ENCODE assay signal across 34 mouse cellular contexts in the genomic region with DNA sequence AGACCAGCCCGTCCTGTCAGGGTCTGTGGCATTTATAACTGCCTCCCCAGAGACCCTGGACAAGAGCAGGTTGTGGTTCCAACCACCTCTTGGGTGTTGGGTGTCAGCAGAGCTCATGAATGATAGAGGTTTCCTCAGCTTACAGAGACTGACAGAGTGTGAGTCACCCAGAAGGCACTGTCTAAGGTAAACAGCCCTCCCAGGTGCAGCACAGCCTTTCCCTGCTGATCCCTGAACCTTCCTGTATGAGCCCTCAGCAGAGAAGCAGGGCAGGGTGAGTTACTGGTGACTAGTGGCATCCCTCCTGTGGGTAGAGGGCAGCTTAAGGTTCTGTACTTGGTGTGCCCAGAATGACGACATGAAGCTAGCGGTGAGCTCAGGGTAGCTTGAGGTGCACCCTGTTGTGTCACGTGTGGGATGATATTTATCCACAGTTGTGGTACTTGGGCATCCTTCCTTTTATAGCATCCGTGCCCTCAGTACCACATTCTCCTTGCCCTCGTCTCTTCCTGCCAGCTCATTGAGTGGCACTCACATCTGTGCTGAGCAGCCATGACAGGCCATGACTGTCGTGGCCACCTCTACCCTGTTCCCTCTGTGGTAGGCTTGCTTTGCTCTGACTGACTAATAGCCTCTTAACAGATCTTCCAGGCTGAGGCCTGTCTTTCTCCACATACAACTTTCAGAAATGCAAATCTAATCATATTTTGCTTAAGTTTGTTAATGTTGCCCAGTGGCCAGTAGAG. TPM values are rescaled to one million over a fixed set of nuclear protein-coding genes. Genes with fewer than 3 reads are reported as not detected.
DNase-seq lines count a peak whose midpoint lies in the region; ATAC-seq and TF ChIP-seq lines count a peak whose summit lies in the region.
"Had no signal": no experiment of that assay in that cellular context is flagged by ENCODE, and none has a peak within 500 bp of the region (broad histone marks: within the 10 kb centered on the region; RNA-seq: fewer than 3 reads in every experiment).

No protein-coding gene starts in this region.

- ATAC-seq in kidney, embryonic 15.5 days (replicated peaks; ENCODE audit: low FRiP score) = 0 out of 2 replicates have a peak, but pooled peaks have one; percentile 20
- ATAC-seq in kidney, embryonic 16.5 days (ENCODE audit: low FRiP score, low TSS enrichment) = no peak
- peak; percentile 61 for ATAC-seq in intestine, embryonic 15.5 days
- ATAC-seq in neutrophil, adult 5-6 weeks (ENCODE audit: extremely low read depth, insufficient number of reproducible peaks, low FRiP score, poor library complexity, severe bottlenecking) = peak; percentile 22; the same call in 1 of the 2 replicates
- ATAC-seq: forebrain, embryonic 14.5 days; midbrain, embryonic 16.5 days; Patski had no signal

- no peak overlapping the region for H3K4me2 ChIP-seq in kidney, embryonic 15.5 days
- H3K4me2 ChIP-seq in kidney, embryonic 16.5 days (replicated peaks; ENCODE audit: low read depth, low read length) = no peak overlapping the region
- no peak overlapping the region for H3K4me2 ChIP-seq in intestine, embryonic 15.5 days (replicated peaks)
- H3K4me2 ChIP-seq: embryonic facial prominence, embryonic 15.5 days; heart, embryonic 13.5 days; hindbrain, embryonic 12.5 days; lung, embryonic 15.5 days had no signal

- H3K9ac ChIP-seq in kidney, embryonic 15.5 days = no peak overlapping the region
- no peak overlapping the region for H3K9ac ChIP-seq in kidney, embryonic 16.5 days (replicated peaks; ENCODE audit: low read length)
- no peak overlapping the region for H3K9ac ChIP-seq in intestine, embryonic 15.5 days
- H3K9ac ChIP-seq: embryonic facial prominence, embryonic 15.5 days; heart, embryonic 13.5 days; hindbrain, embryonic 12.5 days; lung, embryonic 15.5 days had no signal

- H3K4me1 ChIP-seq in kidney, embryonic 15.5 days = peaks cover 39% of the 10 kb centered on the region
- peaks cover 31% of the 10 kb centered on the region for H3K4me1 ChIP-seq in kidney, embryonic 16.5 days (ENCODE audit: insufficient read depth, low read length)
- H3K4me1 ChIP-seq in intestine, embryonic 15.5 days (replicated peaks) = peaks cover 19% of the 10 kb centered on the region

- 78% methylated on average over 7 of the region's 7 CpGs for WGBS in kidney, embryonic 15.5 days
- WGBS in kidney, embryonic 16.5 days = 87% methylated on average over 7 of the region's 7 CpGs
- WGBS in intestine, embryonic 15.5 days = 88% methylated on average over 7 of the region's 7 CpGs

- H3K36me3 ChIP-seq in kidney, embryonic 15.5 days = peaks cover 14% of the 10 kb centered on the region
- peaks cover 5% of the 10 kb centered on the region; the same call in 1 of the 2 replicates for H3K36me3 ChIP-seq in kidney, embryonic 16.5 days (ENCODE audit: insufficient read depth, low read length)
- H3K36me3 ChIP-seq in C2C12 (ENCODE audit: control insufficient read depth, insufficient read depth) = peaks cover 14% of the 10 kb centered on the region
- no peaks in the 10 kb centered on the region for H3K36me3 ChIP-seq in intestine, embryonic 15.5 days
- H3K36me3 ChIP-seq: lung, embryonic 15.5 days had no signal

- no peak overlapping the region for H3ac ChIP-seq in C2C12 (ENCODE audit: control insufficient read depth, insufficient read length, low read depth)

- H3K79me3 ChIP-seq in C2C12 (ENCODE audit: low read depth) = peaks cover 98% of the 10 kb centered on the region

- no peaks in the 10 kb centered on the region for H3K27me3 ChIP-seq in kidney, embryonic 15.5 days
- no peaks in the 10 kb centered on the region for H3K27me3 ChIP-seq in kidney, embryonic 16.5 days (ENCODE audit: insufficient read depth, low read length)
- H3K27me3 ChIP-seq in C2C12 (ENCODE audit: control insufficient read depth, insufficient read depth, insufficient read length) = no peaks in the 10 kb centered on the region
- no peaks in the 10 kb centered on the region for H3K27me3 ChIP-seq in intestine, embryonic 15.5 days (replicated peaks)
- H3K27me3 ChIP-seq: CH12.LX; embryonic facial prominence, embryonic 15.5 days; heart, embryonic 13.5 days; hindbrain, embryonic 12.5 days; lung, embryonic 15.5 days; Patski had no signal

- H3K4me3 ChIP-seq in kidney, embryonic 15.5 days (replicated peaks) = no peak overlapping the region
- no peak overlapping the region for H3K4me3 ChIP-seq in kidney, embryonic 16.5 days (ENCODE audit: low read length)
- no peak overlapping the region for H3K4me3 ChIP-seq in C2C12 (ENCODE audit: insufficient read depth, poor library complexity, severe bottlenecking)
- no peak overlapping the region for H3K4me3 ChIP-seq in intestine, embryonic 15.5 days (replicated peaks)
- H3K4me3 ChIP-seq: embryonic facial prominence, embryonic 15.5 days; heart, adult 2 months; heart, embryonic 13.5 days; hindbrain, embryonic 12.5 days; limb, embryonic 10.5 days; lung, embryonic 15.5 days; midbrain, embryonic 10.5 days had no signal

- no peak for DNase-seq in adrenal gland, postnatal 36 days
- DNase-seq in adrenal gland, adult 8-10 months = no peak
- DNase-seq in ovary, postnatal 10 days (ENCODE audit: low spot score) = no peak
- DNase-seq: adrenal gland, postnatal 14 days; cerebellum, adult 8-10 months; gastrocnemius, postnatal 14 days; heart, adult 2 months; heart, postnatal 14 days; kidney, adult 9 months; layer of hippocampus, adult 9-11 months; lung, postnatal 4 days; spleen, adult 18-20 months; thymus, postnatal 14 days had no signal

- no peak overlapping the region for H3K27ac ChIP-seq in kidney, embryonic 15.5 days
- H3K27ac ChIP-seq in kidney, embryonic 16.5 days (ENCODE audit: low read length) = no peak overlapping the region
- no peak overlapping the region for H3K27ac ChIP-seq in intestine, embryonic 15.5 days
- H3K27ac ChIP-seq: embryonic facial prominence, embryonic 15.5 days; heart, adult 2 months; heart, embryonic 13.5 days; hindbrain, embryonic 12.5 days; limb, embryonic 10.5 days; lung, embryonic 15.5 days; midbrain, embryonic 10.5 days had no signal

- no peak for TF ChIP-seq CTCF in C2C12 (IDR thresholded peaks at IDR 0.05; ENCODE audit: control insufficient read depth, insufficient read depth, insufficient read length)

- H3K9me3 ChIP-seq in kidney, embryonic 15.5 days (replicated peaks) = no peaks in the 10 kb centered on the region
- H3K9me3 ChIP-seq in kidney, embryonic 16.5 days (ENCODE audit: low read length) = 0 out of 2 replicates have a peak, but pooled peaks cover 6% of the 10 kb centered on the region
- H3K9me3 ChIP-seq in intestine, embryonic 15.5 days = no peaks in the 10 kb centered on the region
- H3K9me3 ChIP-seq: hindbrain, embryonic 12.5 days; limb, embryonic 10.5 days; lung, embryonic 15.5 days; midbrain, embryonic 10.5 days had no signal

- peaks cover 100% of the 10 kb centered on the region for H3K79me2 ChIP-seq in C2C12 (ENCODE audit: control insufficient read depth, insufficient read depth)

TF ChIP-seq in C2C12, 6 proteins besides CTCF, POLR2A, EP300 and RAD21:
- TF ChIP-seq MYOG (IDR thresholded peaks at IDR 0.05; ENCODE audit: control insufficient read depth, extremely low read depth, insufficient read length) (no peak), MAX (IDR thresholded peaks at IDR 0.05) (no peak), MYOD1 (IDR thresholded peaks at IDR 0.05; ENCODE audit: control insufficient read depth, insufficient read length, low read depth) (peak; percentile 65), USF1 (IDR thresholded peaks at IDR 0.05; ENCODE audit: low read depth) (peak; percentile 33)

RNA-seq across cellular contexts. Expression of a gene that starts 6.9 kb away (rescaled TPM):
- polyA plus RNA-seq in kidney, embryonic 15.5 days (2015; fragmentation: Nextera tagmentation; extraction: Ambion mirVana) = 14.0 and 17.9 TPM in 2 replicates
- 18.2 and 24.2 TPM in 2 replicates for polyA plus RNA-seq in kidney, embryonic 16.5 days (2015; fragmentation: Nextera tagmentation; extraction: Ambion mirVana)
- 37.4 TPM for polyA plus RNA-seq in C2C12 (2012; fragmentation: generic; extraction: Trizol)
- 13.3 and 14.5 TPM in 2 replicates for polyA plus RNA-seq in intestine, embryonic 15.5 days (2015; fragmentation: Nextera tagmentation; extraction: Ambion mirVana)
- 65.1 and 68.0 TPM in 2 replicates for total RNA-seq in neutrophil, adult 5-6 weeks (2017)
- total RNA-seq in adrenal gland, postnatal 36 days (2021) = 100 to 1,000 TPM; 177 to 196 TPM
- total RNA-seq in adrenal gland, adult 8-10 months (2022) = 100 to 1,000 TPM; 156 to 208 (median 192) TPM

RNA-seq across cellular contexts. Expression of a gene that starts 25.0 kb away (rescaled TPM):
- not detected in 2 replicates for polyA plus RNA-seq in kidney, embryonic 15.5 days (2015; fragmentation: Nextera tagmentation; extraction: Ambion mirVana)
- polyA plus RNA-seq in kidney, embryonic 16.5 days (2015; fragmentation: Nextera tagmentation; extraction: Ambion mirVana) = not detected in 2 replicates
- not detected for polyA plus RNA-seq in C2C12 (2012; fragmentation: generic; extraction: Trizol)
- polyA plus RNA-seq in intestine, embryonic 15.5 days (2015; fragmentation: Nextera tagmentation; extraction: Ambion mirVana) = not detected in 2 replicates
- total RNA-seq in neutrophil, adult 5-6 weeks (2017) = not detected in 2 replicates
- not detected for total RNA-seq in adrenal gland, postnatal 36 days (2021)
- total RNA-seq in adrenal gland, adult 8-10 months (2022) = under 1 TPM in 1 of 4 experiments, not detected in 3; 0.32 TPM
- total RNA-seq: adrenal gland, postnatal 14 days; CH12.LX; G1E; gastrocnemius, postnatal 14 days; heart, adult 2 months; heart, postnatal 14 days; liver, adult 2 months had no signal
- polyA plus RNA-seq: brain, embryonic 14.5 days; embryonic facial prominence, embryonic 15.5 days; forebrain, embryonic 14.5 days; frontal cortex, adult 2 months; G1E; heart, embryonic 13.5 days; hindbrain, embryonic 12.5 days; large intestine, adult 2 months; limb, embryonic 10.5 days; liver, adult 2 months; lung, embryonic 15.5 days; midbrain, embryonic 10.5 days; midbrain, embryonic 16.5 days; neural tube, embryonic 14.5 days; Patski had no signal
